Mouse (Mus musculus) heart, adult 2 months (tissue): ENCODE data around the gene 9330182O14Rik. TPM values are rescaled to one million over a fixed set of nuclear protein-coding genes. Genes with fewer than 3 reads are reported as not detected.

Source experiments
- DNase-seq, 2 experiments: peaks; one replicate each; pipeline ENCODE4 v3.0.0; 2021
- H3K27ac ChIP-seq: fragments of 200-600 bp; 2 replicates; pipeline ENCODE4 v1.8.1; 2022
- H3K27me3 ChIP-seq: fragments of 200-500 bp; 2 replicates; pipeline ENCODE4 v1.6.1; 2012; ENCODE audit warnings: mild to moderate bottlenecking, low read length, inconsistent platforms, mixed read lengths; ENCODE audit not compliant: control insufficient read depth, insufficient read depth
- H3K36me3 ChIP-seq: fragments of 200-500 bp; 2 replicates; pipeline ENCODE4 v1.6.1; 2012; ENCODE audit warnings: low read length, inconsistent platforms; ENCODE audit not compliant: control insufficient read depth, insufficient read depth
- H3K4me1 ChIP-seq: fragments of 200-500 bp; 2 replicates; pipeline ENCODE4 v1.6.1; 2011; ENCODE audit warnings: low read length; ENCODE audit not compliant: control insufficient read depth, insufficient read depth
- H3K4me3 ChIP-seq: fragments of 200-600 bp; 2 replicates; pipeline ENCODE4 v1.8.1; 2022
- H3K79me2 ChIP-seq: fragments of 200-500 bp; replicated peaks from 2 replicates; pipeline ENCODE4 v1.6.1; 2012; ENCODE audit warnings: mild to moderate bottlenecking, inconsistent platforms, low read length, moderate library complexity, mixed read lengths; ENCODE audit not compliant: control insufficient read depth, insufficient read depth
- H3K9ac ChIP-seq: fragments of 200-500 bp; 2 replicates; pipeline ENCODE4 v1.6.1; 2012; ENCODE audit warnings: low read depth, mild to moderate bottlenecking, control low read depth, inconsistent platforms, low read length, mixed read lengths
- CTCF ChIP-seq: fragments of 200-600 bp; IDR thresholded peaks from 2 replicates; pipeline ENCODE4 v1.8.1; 2022; ENCODE audit warnings: antibody characterized with exemption, mild to moderate bottlenecking, moderate library complexity
- EP300 ChIP-seq: fragments of 200-500 bp; IDR thresholded peaks from 2 replicates; pipeline ENCODE4 v1.6.1; 2011; ENCODE audit warnings: low read depth, low read length, control low read depth; ENCODE audit not compliant: insufficient read depth
- POLR2A ChIP-seq: fragments of 200-500 bp; IDR thresholded peaks from 2 replicates; pipeline ENCODE4 v1.6.1; 2011; ENCODE audit warnings: mild to moderate bottlenecking, low read depth, low read length, control low read depth; ENCODE audit not compliant: insufficient read depth
- WGBS: fragments of 180-500 bp; shearing (Covaris S2); methylation state at CpG from one replicate; pipeline ENCODE4 v1.1.7; 2018; 5-methylcytosine and 5-hydroxymethylcytosine counted together
- intact Hi-C: fragments of 180-260 bp; cut with DNase I; formaldehyde crosslinking; loops from one replicate; pipeline ENCODE4 v1.15.1; 2025
- long read RNA-seq: library from polyadenylated mRNA; stranded (forward); transcript quantifications from one replicate; pipeline ENCODE4 v2.0.0, GENCODE M21; 2021
- polyA plus RNA-seq: library from polyadenylated mRNA; depleted of rRNA; stranded (reverse); fragments of >200 nt; gene quantifications from 2 replicates; pipeline ENCODE4 v1.2.3, GENCODE M21; 2012; rRNA removed
- total RNA-seq, 2 experiments: library from RNA; stranded (reverse); gene quantifications; 2 replicates each; pipeline ENCODE4 v1.2.3; 2021

The 9330182O14Rik gene
- total RNA-seq (not detected), polyA plus RNA-seq (not detected in 2 replicates)
- long read RNA-seq, result 0 reads

- 57% methylated on average over 10 of the region's 10 CpGs for WGBS
- TF ChIP-seq CTCF (no peak), EP300 (no peak), POLR2A (no peak)
Measured at GRCm38 (mm10) chr15:40134152-40134792, at the start of gene 9330182O14Rik. Gene 9330182O14Rik (plus strand): TSS chr15:40134365.

GRCm38 (mm10) chr15:40103304-40103703, 30.9 kb upstream of the 9330182O14Rik start:
- Histone ChIP-seq H3K36me3 (no peaks in the 10 kb centered on the region), H3K4me3 (no peak overlapping the region), H3K79me2 (no peaks in the 10 kb centered on the region), H3K27me3 (no peaks in the 10 kb centered on the region), H3K27ac (no peak overlapping the region), H3K9ac (no peak overlapping the region), H3K4me1 (no peaks in the 10 kb centered on the region)
- no peak for DNase-seq
- no peak for TF ChIP-seq EP300
- intact Hi-C loops, result no loop called here
- 72% methylated on average over 2 of the region's 2 CpGs for WGBS

More at GRCm38 (mm10) chr15:40134152-40134792, at the start of gene 9330182O14Rik:
- Histone ChIP-seq H3K27me3 (no peaks in the 10 kb centered on the region), H3K36me3 (no peaks in the 10 kb centered on the region), H3K4me3 (no peak within 1 kb of the TSS), H3K27ac (no peak within 1 kb of the TSS), H3K9ac (no peak within 1 kb of the TSS), H3K4me1 (no peaks in the 10 kb centered on the region; the same call in 1 of the 2 replicates), H3K79me2 (no peaks in the 10 kb centered on the region)
- intact Hi-C loops, result no loop called here
- no peak for DNase-seq

GRCm38 (mm10) chr15:40105712-40106111, 28.5 kb upstream of the 9330182O14Rik start:
- Histone ChIP-seq H3K9ac (no peak overlapping the region), H3K4me3 (no peak overlapping the region), H3K79me2 (no peaks in the 10 kb centered on the region), H3K4me1 (no peaks in the 10 kb centered on the region), H3K36me3 (no peaks in the 10 kb centered on the region), H3K27ac (no peak overlapping the region), H3K27me3 (no peaks in the 10 kb centered on the region)
- DNase-seq, result no peak
- 71% methylated on average over 4 of the region's 4 CpGs for WGBS
- intact Hi-C loops, result no loop called here
- TF ChIP-seq POLR2A, result no peak
- TF ChIP-seq CTCF, result no peak
- TF ChIP-seq EP300, result no peak

GRCm38 (mm10) chr15:40113888-40114576, 20.1 kb upstream of the 9330182O14Rik start:
- Histone ChIP-seq H3K9ac (no peak overlapping the region), H3K79me2 (no peaks in the 10 kb centered on the region), H3K4me3 (no peak overlapping the region), H3K36me3 (no peaks in the 10 kb centered on the region), H3K4me1 (no peaks in the 10 kb centered on the region), H3K27ac (no peak overlapping the region), H3K27me3 (no peaks in the 10 kb centered on the region)
- TF ChIP-seq POLR2A (no peak), CTCF (no peak), EP300 (no peak)
- no peak for DNase-seq
- 35% methylated on average over 18 of the region's 18 CpGs for WGBS
- intact Hi-C loops, result no loop called here

GRCm38 (mm10) chr15:40114600-40115271, 19.4 kb upstream of the 9330182O14Rik start:
- intact Hi-C loops, result no loop called here
- Histone ChIP-seq H3K4me3 (no peak overlapping the region), H3K27ac (no peak overlapping the region), H3K27me3 (no peaks in the 10 kb centered on the region), H3K79me2 (no peaks in the 10 kb centered on the region), H3K36me3 (no peaks in the 10 kb centered on the region), H3K9ac (no peak overlapping the region), H3K4me1 (no peaks in the 10 kb centered on the region)
- 50% methylated on average over 22 of the region's 22 CpGs for WGBS
- TF ChIP-seq POLR2A (no peak), CTCF (no peak), EP300 (no peak)
- no peak for DNase-seq

GRCm38 (mm10) chr15:40116396-40116795, 17.8 kb upstream of the 9330182O14Rik start:
- no peaks in the 10 kb centered on the region for H3K36me3 ChIP-seq
- TF ChIP-seq EP300, result no peak
- TF ChIP-seq CTCF, result no peak
- TF ChIP-seq POLR2A, result no peak
- no peaks in the 10 kb centered on the region for H3K79me2 ChIP-seq
- no peak for DNase-seq
- WGBS, result 90% methylated on average over 3 of the region's 3 CpGs
- no peaks in the 10 kb centered on the region for H3K4me1 ChIP-seq
- H3K4me3 ChIP-seq, result no peak overlapping the region
- no peak overlapping the region for H3K9ac ChIP-seq
- peaks cover 1% of the 10 kb centered on the region; the same call in 1 of the 2 replicates for H3K27me3 ChIP-seq
- intact Hi-C loops, result no loop called here
- no peak overlapping the region for H3K27ac ChIP-seq
